Mouse (Mus musculus) heart, postnatal 0 days (tissue): ENCODE measurements around the gene Gldc.

Experiments
- CTCF ChIP-seq: IDR thresholded peaks from 2 replicates; pipeline ENCODE4 v1.5.1; 2016; ENCODE audit warnings: antibody characterized with exemption, control low read depth, low read depth
- EP300 ChIP-seq: IDR thresholded peaks from 2 replicates; pipeline ENCODE4 v1.6.1; 2016; ENCODE audit warnings: antibody characterized with exemption, low read depth

- no peak for TF ChIP-seq CTCF
- TF ChIP-seq EP300, result no peak
These were observed 26.9 kb upstream of the Gldc start for GRCm38 (mm10) chr19:30202177-30202576.
